Mouse (Mus musculus): ENCODE data around the gene Gm17584. TPM values are rescaled to one million over a fixed set of nuclear protein-coding genes. Genes with fewer than 3 reads are reported as not detected.

Gm17584 gene
- not detected in 2 replicates for polyA plus RNA-seq (2015; fragmentation: Nextera tagmentation; extraction: Ambion mirVana)

GRCm38 (mm10) chrX:124500263-124500662 is at the start of gene Gm17584:
TSS of gene Gm17584 (plus strand) at chrX:124500563.

Other genes starting within 250 kb of the Gm17584 start
- gene Gm17469, start 129.3 kb downstream of the Gm17584 start, polyA plus RNA-seq (2015; fragmentation: Nextera tagmentation; extraction: Ambion mirVana) = not detected in 2 replicates